Mouse (Mus musculus) R1 (cell line): Measurements from ENCODE around the gene Mthfr.

Experiments used
- DNase-seq: peaks from one replicate; pipeline ENCODE4 v3.0.0-alpha.2; 2018; ENCODE audit warnings: low read depth, low spot score

The Mthfr gene

GRCm38 (mm10) chr4:148065702-148066400 lies 27.0 kb downstream of the Mthfr start:
- peak; percentile 49 for DNase-seq

- DNase-seq: no peak
Observed at GRCm38 (mm10) chr4:148066401-148066744, 27.5 kb downstream of the Mthfr start.

- DNase-seq: no peak
Observed at GRCm38 (mm10) chr4:148067346-148067745, 28.5 kb downstream of the Mthfr start.

- DNase-seq: no peak
Observed at GRCm38 (mm10) chr4:148069602-148070218, 30.8 kb downstream of the Mthfr start.

GRCm38 (mm10) chr4:148071508-148071907 lies 32.6 kb downstream of the Mthfr start:
- DNase-seq: no peak

GRCm38 (mm10) chr4:148074521-148075189 lies 35.8 kb downstream of the Mthfr start:
- DNase-seq: peak; percentile 85

GRCm38 (mm10) chr4:148075259-148075658 lies 36.4 kb downstream of the Mthfr start:
- peak; percentile 90 for DNase-seq

- no peak for DNase-seq
Observed at GRCm38 (mm10) chr4:148075881-148076280, 37.0 kb downstream of the Mthfr start.

GRCm38 (mm10) chr4:148079212-148079611 lies 40.3 kb downstream of the Mthfr start:
- peak; percentile 80 for DNase-seq

GRCm38 (mm10) chr4:148079944-148080596 lies 41.2 kb downstream of the Mthfr start:
- no peak for DNase-seq

GRCm38 (mm10) chr4:148080597-148080973 lies 41.7 kb downstream of the Mthfr start:
- DNase-seq: no peak

GRCm38 (mm10) chr4:148081201-148081600 lies 42.3 kb downstream of the Mthfr start:
- DNase-seq: no peak

GRCm38 (mm10) chr4:148082257-148083044 lies 43.6 kb downstream of the Mthfr start:
- peak; percentile 88 for DNase-seq

- peak; percentile 85 for DNase-seq
Observed at GRCm38 (mm10) chr4:148083176-148083899, 44.5 kb downstream of the Mthfr start.

- DNase-seq: peak; percentile 99
Observed at GRCm38 (mm10) chr4:148084261-148084714, 45.4 kb downstream of the Mthfr start.

- DNase-seq: peak; percentile 97
Observed at GRCm38 (mm10) chr4:148085131-148085906, 46.4 kb downstream of the Mthfr start.

GRCm38 (mm10) chr4:148085907-148086305 lies 47.0 kb downstream of the Mthfr start:
- no peak for DNase-seq

GRCm38 (mm10) chr4:148087091-148087906 lies 48.4 kb downstream of the Mthfr start:
- peak; percentile 93 for DNase-seq

GRCm38 (mm10) chr4:148087907-148088527 lies 49.1 kb downstream of the Mthfr start, which contains the start of gene Agtrap:
Gene Agtrap (minus strand): TSS chr4:148088031.
- DNase-seq: peak; percentile 94
